Mouse (Mus musculus) liver, adult 2 months (tissue): ENCODE data around the gene Kcnq1.

Experiments used
- CTCF ChIP-seq: fragments of 200-500 bp; IDR thresholded peaks from 2 replicates; pipeline ENCODE4 v1.5.1; 2011; ENCODE audit warnings: low read depth, low read length, control low read depth
- POLR2A ChIP-seq: fragments of 200-500 bp; IDR thresholded peaks from 2 replicates; pipeline ENCODE4 v1.6.1; 2011; ENCODE audit warnings: low read length, control low read depth; ENCODE audit not compliant: insufficient read depth; ENCODE audit errors: extremely low read depth

DNA sequence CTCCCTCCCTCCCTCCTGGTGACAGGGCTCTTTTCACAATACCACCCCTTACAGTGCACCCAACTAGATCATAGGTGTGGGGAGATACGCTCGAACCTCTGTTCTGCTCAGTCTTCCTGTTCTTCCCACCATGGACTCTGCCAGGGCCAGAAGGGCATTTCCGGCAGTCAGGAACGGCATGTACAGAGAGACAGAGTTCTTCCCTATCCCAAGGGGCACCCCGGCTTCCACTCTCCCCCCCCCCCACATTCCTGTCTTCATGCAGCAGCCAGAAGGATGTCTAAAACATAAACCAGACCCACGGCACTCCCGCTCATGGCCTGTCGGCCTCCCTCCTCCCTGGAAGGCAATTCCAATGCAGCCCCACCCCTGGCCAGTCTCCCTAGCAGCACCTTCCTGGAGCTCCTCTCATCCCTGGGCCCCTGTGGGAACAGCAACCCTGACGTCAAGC is 289.0 kb downstream of the Kcnq1 start:
- TF ChIP-seq POLR2A: no peak
- no peak for TF ChIP-seq CTCF
